Mouse (Mus musculus) liver, adult 2 months (tissue): ENCODE results near the gene Klhl7. TPM values are rescaled to one million over a fixed set of nuclear protein-coding genes. Genes with fewer than 3 reads are reported as not detected.

Source experiments
- DNase-seq: peaks from one replicate; pipeline ENCODE4 v3.0.0-alpha.2; 2011; ENCODE audit warnings: low read depth, low spot score; ENCODE audit errors: extremely low read depth
- H3K27ac ChIP-seq: fragments of 200-500 bp; replicated peaks from 2 replicates; pipeline ENCODE4 v1.5.1; 2012; ENCODE audit warnings: low read depth, mild to moderate bottlenecking, control low read depth, inconsistent platforms, low read length; ENCODE audit not compliant: insufficient read depth
- H3K27me3 ChIP-seq: fragments of 200-500 bp; 2 replicates; pipeline ENCODE4 v1.6.1; 2012; ENCODE audit warnings: mild to moderate bottlenecking, moderate library complexity, low read length, inconsistent platforms; ENCODE audit not compliant: control insufficient read depth, insufficient read depth
- H3K36me3 ChIP-seq: fragments of 200-500 bp; 2 replicates; pipeline ENCODE4 v1.6.1; 2012; ENCODE audit warnings: low read length, inconsistent platforms; ENCODE audit not compliant: control insufficient read depth, insufficient read depth
- H3K4me1 ChIP-seq: fragments of 200-500 bp; 2 replicates; pipeline ENCODE4 v1.6.1; 2011; ENCODE audit warnings: low read length; ENCODE audit not compliant: control insufficient read depth, insufficient read depth
- H3K4me3 ChIP-seq: fragments of 200-500 bp; 2 replicates; pipeline ENCODE4 v1.5.1; 2011; ENCODE audit warnings: low read depth, mild to moderate bottlenecking, control low read depth, low read length, moderate library complexity; ENCODE audit not compliant: insufficient read depth
- H3K79me2 ChIP-seq: fragments of 200-500 bp; 2 replicates; pipeline ENCODE4 v1.6.1; 2012; ENCODE audit warnings: inconsistent platforms, mild to moderate bottlenecking, low read length, moderate library complexity; ENCODE audit not compliant: control insufficient read depth, insufficient read depth
- H3K9ac ChIP-seq: fragments of 200-500 bp; 2 replicates; pipeline ENCODE4 v1.6.1; 2012; ENCODE audit warnings: low read depth, mild to moderate bottlenecking, control low read depth, inconsistent platforms, low read length
- CTCF ChIP-seq: fragments of 200-500 bp; IDR thresholded peaks from 2 replicates; pipeline ENCODE4 v1.5.1; 2011; ENCODE audit warnings: low read depth, low read length, control low read depth
- POLR2A ChIP-seq: fragments of 200-500 bp; IDR thresholded peaks from 2 replicates; pipeline ENCODE4 v1.6.1; 2011; ENCODE audit warnings: low read length, control low read depth; ENCODE audit not compliant: insufficient read depth; ENCODE audit errors: extremely low read depth
- WGBS: fragments of 180-500 bp; shearing (Covaris S2); methylation state at CpG from one replicate; pipeline ENCODE4 v1.1.7; 2018; 5-methylcytosine and 5-hydroxymethylcytosine counted together
- polyA plus RNA-seq: library from polyadenylated mRNA; depleted of rRNA; stranded (reverse); fragments of >200 nt; gene quantifications from 2 replicates; pipeline ENCODE4 v1.2.3, GENCODE M21; 2012
- total RNA-seq: library from RNA; depleted of rRNA; stranded (reverse); fragments of >200 nt; gene quantifications from 2 replicates; pipeline ENCODE4 v1.2.3, GENCODE M21; 2014

Klhl7 gene
- total and polyA plus RNA-seq, 2 experiments: 1.5 to 16.0 TPM

DNA sequence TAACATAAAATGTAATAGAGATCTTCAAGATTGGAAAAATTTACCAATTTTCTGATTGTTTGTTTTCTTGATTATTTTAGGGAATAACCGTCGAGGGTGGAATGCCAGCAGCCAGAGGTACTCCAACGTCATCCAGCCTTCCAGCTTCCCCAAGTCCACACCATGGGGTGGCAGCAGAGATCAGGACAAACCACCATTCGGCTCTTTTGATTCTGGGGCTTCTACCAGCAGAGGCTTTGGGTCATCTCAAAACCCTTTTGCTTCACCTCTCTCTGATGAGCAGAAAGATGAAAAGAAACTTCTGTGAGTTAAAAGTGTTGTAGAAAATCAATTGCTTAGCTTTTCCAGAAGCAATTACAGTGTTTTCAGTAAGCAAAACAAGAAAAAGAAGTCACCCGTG lies 66.9 kb downstream of the Klhl7 start:
- no peaks in the 10 kb centered on the region for H3K27me3 ChIP-seq
- no peak overlapping the region for H3K27ac ChIP-seq
- H3K9ac ChIP-seq: no peak overlapping the region
- H3K4me3 ChIP-seq: no peak overlapping the region
- no peak for DNase-seq
- H3K79me2 ChIP-seq: no peaks in the 10 kb centered on the region
- 56% methylated on average over 5 of the region's 5 CpGs for WGBS
- H3K4me1 ChIP-seq: peaks cover 3% of the 10 kb centered on the region; the same call in 1 of the 2 replicates
- TF ChIP-seq CTCF (0 out of 2 replicates have a peak, but pooled peaks have one; percentile 9), POLR2A (no peak)
- H3K36me3 ChIP-seq: peaks cover 22% of the 10 kb centered on the region

DNA sequence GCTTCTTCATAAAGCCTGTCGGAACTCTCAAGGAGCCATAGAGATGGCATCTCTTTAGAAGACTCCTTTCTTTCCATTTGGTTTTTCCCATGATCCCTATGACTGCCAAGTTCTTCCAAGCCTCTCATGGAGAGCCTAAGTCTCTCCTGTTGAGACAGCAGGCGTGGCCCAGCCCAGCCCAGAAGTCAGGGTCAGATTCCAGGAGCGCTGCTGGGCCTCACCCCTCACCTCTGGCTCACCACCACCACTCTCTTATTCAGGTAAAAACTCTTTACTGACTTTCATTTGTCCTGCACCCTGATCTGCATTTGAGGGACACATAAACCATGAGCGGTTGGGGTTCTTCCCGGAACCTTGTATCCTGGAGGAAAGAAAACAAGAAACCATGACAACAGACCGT lies 69.5 kb downstream of the Klhl7 start:
- no peak for DNase-seq
- no peak for TF ChIP-seq CTCF
- Histone ChIP-seq H3K4me3 (no peak overlapping the region), H3K9ac (no peak overlapping the region), H3K79me2 (no peaks in the 10 kb centered on the region), H3K36me3 (peaks cover 28% of the 10 kb centered on the region), H3K4me1 (peaks cover 3% of the 10 kb centered on the region; the same call in 1 of the 2 replicates), H3K27ac (no peak overlapping the region), H3K27me3 (no peaks in the 10 kb centered on the region)
- 97% methylated on average over 6 of the region's 6 CpGs for WGBS

DNA sequence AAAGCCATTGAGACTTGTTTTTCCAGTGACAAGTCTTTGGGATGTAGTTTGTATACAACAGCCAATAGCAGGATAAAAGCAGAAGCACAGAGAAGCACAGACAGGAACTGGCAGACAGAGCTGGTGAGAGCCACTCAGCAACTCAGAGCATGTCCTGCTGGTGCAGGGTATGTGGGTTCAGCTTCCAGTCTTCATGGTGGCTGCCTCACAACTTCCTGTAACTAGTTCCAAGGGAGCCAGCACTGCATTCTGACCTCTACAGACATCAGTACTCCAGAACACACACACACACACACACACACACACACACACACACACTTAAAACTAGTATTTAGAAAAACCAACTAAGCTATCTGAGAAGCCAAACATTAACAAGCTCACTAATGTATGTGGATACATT lies 71.7 kb downstream of the Klhl7 start:
- Histone ChIP-seq H3K79me2 (no peaks in the 10 kb centered on the region), H3K27me3 (no peaks in the 10 kb centered on the region), H3K4me3 (no peak overlapping the region), H3K9ac (no peak overlapping the region), H3K4me1 (no peaks in the 10 kb centered on the region), H3K27ac (no peak overlapping the region), H3K36me3 (peaks cover 36% of the 10 kb centered on the region)
- TF ChIP-seq CTCF (no peak), POLR2A (no peak)
- DNase-seq: no peak

DNA sequence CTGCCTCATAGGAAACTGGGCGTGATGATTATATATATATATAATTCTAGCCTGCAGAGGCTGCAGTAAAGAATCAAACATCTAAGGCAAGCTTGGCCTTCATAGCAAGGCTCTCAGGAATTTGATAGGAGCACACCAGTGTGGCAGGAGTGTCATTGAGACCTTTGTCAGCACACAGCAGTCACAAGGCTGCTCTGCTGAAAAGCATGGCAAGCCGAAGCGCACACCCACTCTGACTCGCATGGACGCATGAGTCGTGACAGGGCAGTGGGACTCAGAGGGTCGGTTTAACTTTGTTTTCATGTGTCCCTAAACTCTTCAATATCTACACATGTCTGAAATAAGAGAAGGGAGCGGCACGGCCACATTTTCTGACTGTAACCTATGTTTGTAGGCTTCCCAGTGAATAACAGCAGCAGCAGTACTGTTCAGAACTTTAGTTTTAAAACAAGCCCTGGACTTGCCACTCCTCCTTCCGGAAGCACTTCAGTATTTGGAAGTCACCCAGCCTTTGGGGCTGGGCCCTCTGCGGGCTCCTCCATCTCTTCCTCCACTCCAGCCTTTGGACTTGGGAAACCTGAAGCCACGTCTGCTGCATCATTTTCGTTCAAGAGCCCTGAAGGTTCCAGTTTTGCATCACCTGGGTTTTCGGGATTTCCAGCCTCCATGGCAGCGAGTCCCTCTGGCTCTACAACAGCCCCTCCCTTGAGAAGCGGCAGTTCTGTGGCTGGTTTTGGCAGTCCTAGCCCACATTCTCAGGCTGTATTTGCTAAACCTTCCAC lies 81.3 kb downstream of the Klhl7 start:
- no peaks in the 10 kb centered on the region for H3K79me2 ChIP-seq
- no peaks in the 10 kb centered on the region for H3K4me1 ChIP-seq
- no peak overlapping the region for H3K9ac ChIP-seq
- no peak overlapping the region for H3K4me3 ChIP-seq
- WGBS: 96% methylated on average over 16 of the region's 16 CpGs
- DNase-seq: no peak
- no peak overlapping the region for H3K27ac ChIP-seq
- H3K27me3 ChIP-seq: no peaks in the 10 kb centered on the region
- H3K36me3 ChIP-seq: peaks cover 31% of the 10 kb centered on the region
- TF ChIP-seq POLR2A: no peak
- TF ChIP-seq CTCF: no peak

DNA sequence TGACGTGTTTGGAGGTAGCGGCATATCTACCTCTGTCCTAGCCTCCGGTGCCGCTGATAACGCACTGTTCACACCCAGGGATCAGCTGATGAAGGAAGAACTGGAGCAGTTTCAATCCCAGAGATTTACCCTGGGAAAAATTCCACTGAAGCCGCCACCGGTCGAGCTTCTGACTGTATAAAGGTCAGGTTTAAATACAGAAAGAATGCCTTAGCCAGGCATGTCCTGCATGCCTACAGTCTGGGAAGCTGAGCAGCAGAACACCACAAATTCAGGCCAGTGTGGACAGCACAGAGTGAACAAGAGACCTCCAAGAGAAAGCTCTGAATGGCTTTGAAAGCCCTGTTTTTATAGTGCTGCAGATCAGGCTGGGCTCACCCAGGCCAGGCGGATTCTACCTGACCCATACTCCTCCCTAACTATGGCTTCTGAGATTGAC lies 81.9 kb downstream of the Klhl7 start:
- H3K4me1 ChIP-seq: no peaks in the 10 kb centered on the region
- H3K27ac ChIP-seq: no peak overlapping the region
- H3K27me3 ChIP-seq: no peaks in the 10 kb centered on the region
- no peak for DNase-seq
- H3K4me3 ChIP-seq: no peak overlapping the region
- H3K36me3 ChIP-seq: peaks cover 31% of the 10 kb centered on the region
- 93% methylated on average over 9 of the region's 9 CpGs for WGBS
- no peak overlapping the region for H3K9ac ChIP-seq
- H3K79me2 ChIP-seq: no peaks in the 10 kb centered on the region
- TF ChIP-seq POLR2A: no peak
- no peak for TF ChIP-seq CTCF

DNA sequence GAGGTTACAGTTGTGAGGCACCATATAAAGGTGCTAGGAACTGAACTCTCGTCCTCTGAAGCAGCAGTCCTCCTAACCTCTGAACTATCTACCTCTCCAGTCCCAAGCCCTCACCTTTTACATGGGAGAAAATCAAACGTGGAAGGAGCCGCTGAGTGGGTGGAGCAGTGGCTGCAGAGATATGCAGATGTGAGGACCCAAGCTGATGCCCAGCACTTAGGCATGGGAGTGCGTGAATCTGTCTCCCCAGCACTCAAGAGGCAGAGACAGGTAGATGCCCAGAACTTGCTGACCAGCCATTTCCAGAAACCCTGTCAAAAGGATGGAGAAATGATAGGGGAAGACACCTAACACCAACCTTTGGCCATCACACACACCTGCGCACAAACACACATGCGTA lies 82.7 kb downstream of the Klhl7 start:
- WGBS: 95% methylated on average over 6 of the region's 6 CpGs
- H3K4me1 ChIP-seq: no peaks in the 10 kb centered on the region
- H3K79me2 ChIP-seq: no peaks in the 10 kb centered on the region
- H3K36me3 ChIP-seq: peaks cover 25% of the 10 kb centered on the region
- no peak overlapping the region for H3K27ac ChIP-seq
- no peak for DNase-seq
- H3K27me3 ChIP-seq: no peaks in the 10 kb centered on the region
- no peak overlapping the region for H3K9ac ChIP-seq
- H3K4me3 ChIP-seq: no peak overlapping the region
- TF ChIP-seq POLR2A: no peak
- no peak for TF ChIP-seq CTCF
